Mouse (Mus musculus): ENCODE measurements around the gene Aatk. TPM values are rescaled to one million over a fixed set of nuclear protein-coding genes. Genes with fewer than 3 reads are reported as not detected.

Gene Aatk
- total and polyA plus RNA-seq, 3 experiments = 0.38 TPM; not detected in 2

DNA sequence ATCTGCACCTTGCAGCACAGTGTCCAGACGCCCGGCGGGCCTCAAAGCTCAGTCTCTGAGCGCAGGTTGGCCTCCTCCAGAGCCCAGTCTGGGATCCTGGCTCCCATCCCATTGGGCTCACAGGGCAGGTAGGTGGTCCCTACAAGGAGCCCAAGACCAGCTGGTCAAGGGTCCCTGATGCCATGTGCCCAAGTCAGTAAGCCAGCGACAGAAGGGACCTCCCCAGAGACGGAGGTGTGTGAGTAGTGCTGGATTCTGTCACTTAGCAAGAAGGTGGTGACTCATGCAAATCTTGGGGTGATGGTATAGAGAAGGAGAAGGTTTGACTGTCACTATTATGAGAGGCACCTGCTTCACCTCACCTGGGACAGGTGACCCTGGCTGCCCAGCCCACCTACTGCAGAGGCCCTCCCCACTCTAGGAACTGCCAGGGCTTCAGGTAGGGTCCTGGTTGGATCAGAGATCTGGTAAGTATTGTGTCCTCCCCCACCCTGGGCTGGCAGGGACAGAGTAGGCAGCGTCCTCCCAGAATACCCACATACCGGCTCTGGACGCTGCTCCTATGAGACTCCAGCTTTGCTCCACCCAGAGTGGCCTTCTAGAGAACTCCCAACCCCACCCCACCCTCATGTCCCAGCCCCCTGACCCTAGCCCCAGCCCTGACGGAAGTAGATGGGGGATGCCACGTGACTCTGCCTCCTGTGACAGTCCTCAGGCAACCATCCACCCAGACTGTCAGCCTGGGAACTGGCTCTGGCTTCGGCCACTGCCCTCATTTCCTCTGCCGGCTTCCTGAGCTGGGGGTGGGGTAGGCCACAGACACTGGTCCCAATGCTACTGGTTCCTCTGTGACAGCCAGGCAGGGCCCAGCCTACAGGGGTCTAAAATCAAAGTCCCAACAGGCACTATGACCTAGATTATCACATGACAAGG, 5.5 kb downstream of the Aatk start:
- H3K9me3 ChIP-seq (replicated peaks) = no peaks in the 10 kb centered on the region
- no peaks in the 10 kb centered on the region for H3K4me1 ChIP-seq (ENCODE audit: insufficient read depth, low read depth, low read length)
- DNase-seq (ENCODE audit: low spot score) (no peak), ATAC-seq (ENCODE audit: extremely low read depth, insufficient number of reproducible peaks, low FRiP score, poor library complexity, severe bottlenecking) (peak; percentile 22; the same call in 1 of the 2 replicates)
- H3K27me3 ChIP-seq (ENCODE audit: insufficient read depth, low read length) = peaks cover 46% of the 10 kb centered on the region
- no peak for TF ChIP-seq POLR2AphosphoS5 (IDR thresholded peaks at IDR 0.05; ENCODE audit: insufficient replicate concordance, low read depth, low read length)
- no peak for TF ChIP-seq GATA1 (IDR thresholded peaks at IDR 0.05; ENCODE audit: borderline replicate concordance, low read length)
- no peak for TF ChIP-seq GATA2 (IDR thresholded peaks at IDR 0.05; ENCODE audit: borderline replicate concordance, low read depth, low read length)
- TF ChIP-seq CTCF (IDR thresholded peaks at IDR 0.05; ENCODE audit: low read depth, low read length) = no peak
- no peak for TF ChIP-seq TAL1 (conservative IDR thresholded peaks at IDR 0.05; ENCODE audit: low read depth, low read length)
- H3K4me3 ChIP-seq (ENCODE audit: low read depth, low read length) = no peak overlapping the region
- no peaks in the 10 kb centered on the region for H3K36me3 ChIP-seq (replicated peaks)

DNA sequence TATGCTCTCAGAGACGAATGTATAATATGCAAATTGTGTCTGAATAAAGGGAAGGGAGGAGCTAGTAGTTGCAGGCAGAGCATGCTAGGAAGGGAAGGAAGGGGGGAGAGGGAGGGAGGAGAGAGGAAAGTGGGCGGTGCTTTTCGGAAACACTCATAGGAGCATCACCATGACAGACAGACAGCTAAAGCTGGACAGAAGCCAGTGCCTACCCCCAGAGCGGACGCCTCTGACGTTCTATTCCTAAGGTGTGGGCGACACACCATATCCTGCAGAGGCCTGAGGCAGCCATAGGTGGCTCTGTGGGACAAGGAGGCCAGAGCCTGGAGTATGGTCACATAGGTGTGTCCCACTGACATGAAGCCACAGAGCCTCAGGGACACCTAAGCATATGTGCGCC, 6.5 kb downstream of the Aatk start:
- Histone ChIP-seq H3K4me3 (ENCODE audit: low read depth, low read length) (no peak overlapping the region), H3K27me3 (ENCODE audit: insufficient read depth, low read length) (peaks cover 41% of the 10 kb centered on the region), H3K36me3 (replicated peaks) (no peaks in the 10 kb centered on the region), H3K9me3 (replicated peaks) (no peaks in the 10 kb centered on the region), H3K4me1 (ENCODE audit: insufficient read depth, low read depth, low read length) (no peaks in the 10 kb centered on the region)
- ATAC-seq (ENCODE audit: extremely low read depth, insufficient number of reproducible peaks, low FRiP score, poor library complexity, severe bottlenecking) = no peak
- no peak for TF ChIP-seq TAL1 (conservative IDR thresholded peaks at IDR 0.05; ENCODE audit: low read depth, low read length)
- no peak for TF ChIP-seq GATA1 (IDR thresholded peaks at IDR 0.05; ENCODE audit: borderline replicate concordance, low read length)
- no peak for TF ChIP-seq POLR2AphosphoS5 (IDR thresholded peaks at IDR 0.05; ENCODE audit: insufficient replicate concordance, low read depth, low read length)
- no peak for TF ChIP-seq GATA2 (IDR thresholded peaks at IDR 0.05; ENCODE audit: borderline replicate concordance, low read depth, low read length)
- TF ChIP-seq CTCF (IDR thresholded peaks at IDR 0.05; ENCODE audit: low read depth, low read length) = no peak
- DNase-seq (ENCODE audit: low spot score) = no peak

DNA sequence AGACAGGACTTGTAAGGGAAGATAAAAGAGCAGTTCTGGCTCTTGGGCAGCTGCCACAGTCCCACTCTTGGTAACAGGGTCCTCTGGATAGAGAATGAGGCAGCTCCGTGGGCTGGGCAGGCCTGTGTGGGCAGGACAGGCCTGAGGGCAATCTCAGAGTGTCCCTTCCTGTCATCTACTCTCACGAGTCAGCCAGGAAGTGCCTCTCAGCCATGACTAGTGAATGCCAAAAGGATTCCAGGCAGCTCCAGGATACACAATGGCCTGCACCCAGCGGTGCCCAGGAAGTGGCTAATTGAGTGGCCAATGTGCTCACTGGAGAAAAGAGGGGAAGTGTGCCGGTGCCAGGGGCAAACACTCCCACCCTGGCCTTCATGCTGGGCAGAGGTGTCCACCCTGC, 7.4 kb downstream of the Aatk start:
- Histone ChIP-seq H3K36me3 (replicated peaks) (no peaks in the 10 kb centered on the region), H3K9me3 (replicated peaks) (no peaks in the 10 kb centered on the region), H3K27me3 (ENCODE audit: insufficient read depth, low read length) (peaks cover 44% of the 10 kb centered on the region), H3K4me3 (ENCODE audit: low read depth, low read length) (no peak overlapping the region), H3K4me1 (ENCODE audit: insufficient read depth, low read depth, low read length) (peaks cover 2% of the 10 kb centered on the region; the same call in 1 of the 2 replicates)
- no peak for ATAC-seq (ENCODE audit: extremely low read depth, insufficient number of reproducible peaks, low FRiP score, poor library complexity, severe bottlenecking)
- DNase-seq (ENCODE audit: low spot score) = no peak
- TF ChIP-seq GATA1 (IDR thresholded peaks at IDR 0.05; ENCODE audit: borderline replicate concordance, low read length) (no peak), TAL1 (conservative IDR thresholded peaks at IDR 0.05; ENCODE audit: low read depth, low read length) (no peak), GATA2 (IDR thresholded peaks at IDR 0.05; ENCODE audit: borderline replicate concordance, low read depth, low read length) (no peak), POLR2AphosphoS5 (IDR thresholded peaks at IDR 0.05; ENCODE audit: insufficient replicate concordance, low read depth, low read length) (no peak), CTCF (IDR thresholded peaks at IDR 0.05; ENCODE audit: low read depth, low read length) (no peak)

DNA sequence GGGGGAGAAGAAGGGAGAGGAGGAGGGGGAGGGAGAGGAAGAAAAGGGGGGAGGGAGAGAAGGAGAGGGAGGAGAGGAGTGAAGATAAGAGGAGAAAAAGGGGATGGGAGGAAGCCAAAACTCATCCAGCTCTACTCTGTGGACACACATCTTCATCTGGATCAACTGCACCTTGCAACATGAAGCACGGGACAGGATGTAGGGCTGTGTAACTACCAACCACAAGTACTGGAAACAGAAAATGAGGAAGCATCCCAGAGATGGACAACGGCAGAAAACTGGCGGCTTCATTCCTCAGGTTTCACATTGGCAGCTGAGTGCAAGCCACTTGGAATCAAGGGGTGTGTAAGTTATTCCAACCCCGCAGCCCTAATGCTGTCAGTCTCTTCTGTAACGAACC, 12.2 kb downstream of the Aatk start:
- H3K27me3 ChIP-seq (ENCODE audit: insufficient read depth, low read length) = peaks cover 32% of the 10 kb centered on the region
- no peaks in the 10 kb centered on the region for H3K9me3 ChIP-seq (replicated peaks)
- H3K4me3 ChIP-seq (ENCODE audit: low read depth, low read length) = no peak overlapping the region
- DNase-seq (ENCODE audit: low spot score) (no peak), ATAC-seq (ENCODE audit: extremely low read depth, insufficient number of reproducible peaks, low FRiP score, poor library complexity, severe bottlenecking) (no peak)
- H3K4me1 ChIP-seq (ENCODE audit: insufficient read depth, low read depth, low read length) = peaks cover 2% of the 10 kb centered on the region
- TF ChIP-seq POLR2AphosphoS5 (IDR thresholded peaks at IDR 0.05; ENCODE audit: insufficient replicate concordance, low read depth, low read length) = no peak
- TF ChIP-seq TAL1 (conservative IDR thresholded peaks at IDR 0.05; ENCODE audit: low read depth, low read length) = no peak
- no peak for TF ChIP-seq CTCF (IDR thresholded peaks at IDR 0.05; ENCODE audit: low read depth, low read length)
- no peak for TF ChIP-seq GATA2 (IDR thresholded peaks at IDR 0.05; ENCODE audit: borderline replicate concordance, low read depth, low read length)
- TF ChIP-seq GATA1 (IDR thresholded peaks at IDR 0.05; ENCODE audit: borderline replicate concordance, low read length) = no peak
- no peaks in the 10 kb centered on the region for H3K36me3 ChIP-seq (replicated peaks)

DNA sequence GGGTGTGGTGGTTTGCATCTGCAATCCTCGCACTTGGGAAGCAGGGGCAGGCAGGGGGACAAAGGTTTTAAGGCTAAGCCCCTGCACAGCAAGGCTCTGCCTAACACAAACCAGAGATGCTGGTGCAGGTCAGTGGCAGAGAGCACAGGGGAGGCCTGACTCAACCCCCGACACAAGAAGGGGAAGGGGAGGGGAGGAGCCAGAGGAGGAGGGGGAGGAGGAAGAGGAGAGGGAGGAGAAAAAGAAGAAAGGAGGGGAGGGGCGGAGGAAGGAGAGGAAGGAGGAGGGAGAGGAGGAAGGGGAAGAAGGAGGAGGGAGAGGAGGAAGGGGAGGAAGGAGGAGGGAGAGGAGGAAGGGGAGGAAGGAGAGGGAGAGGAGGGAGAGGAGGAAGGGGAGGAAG, 12.7 kb downstream of the Aatk start:
- ATAC-seq (ENCODE audit: extremely low read depth, insufficient number of reproducible peaks, low FRiP score, poor library complexity, severe bottlenecking) (no peak), DNase-seq (ENCODE audit: low spot score) (no peak)
- H3K4me3 ChIP-seq (ENCODE audit: low read depth, low read length) = no peak overlapping the region
- H3K27me3 ChIP-seq (ENCODE audit: insufficient read depth, low read length) = peaks cover 30% of the 10 kb centered on the region
- TF ChIP-seq GATA1 (IDR thresholded peaks at IDR 0.05; ENCODE audit: borderline replicate concordance, low read length) (no peak), CTCF (IDR thresholded peaks at IDR 0.05; ENCODE audit: low read depth, low read length) (no peak), GATA2 (IDR thresholded peaks at IDR 0.05; ENCODE audit: borderline replicate concordance, low read depth, low read length) (no peak), TAL1 (conservative IDR thresholded peaks at IDR 0.05; ENCODE audit: low read depth, low read length) (no peak), POLR2AphosphoS5 (IDR thresholded peaks at IDR 0.05; ENCODE audit: insufficient replicate concordance, low read depth, low read length) (no peak)
- H3K9me3 ChIP-seq (replicated peaks) = no peaks in the 10 kb centered on the region
- H3K4me1 ChIP-seq (ENCODE audit: insufficient read depth, low read depth, low read length) = peaks cover 2% of the 10 kb centered on the region
- H3K36me3 ChIP-seq (replicated peaks) = no peaks in the 10 kb centered on the region

DNA sequence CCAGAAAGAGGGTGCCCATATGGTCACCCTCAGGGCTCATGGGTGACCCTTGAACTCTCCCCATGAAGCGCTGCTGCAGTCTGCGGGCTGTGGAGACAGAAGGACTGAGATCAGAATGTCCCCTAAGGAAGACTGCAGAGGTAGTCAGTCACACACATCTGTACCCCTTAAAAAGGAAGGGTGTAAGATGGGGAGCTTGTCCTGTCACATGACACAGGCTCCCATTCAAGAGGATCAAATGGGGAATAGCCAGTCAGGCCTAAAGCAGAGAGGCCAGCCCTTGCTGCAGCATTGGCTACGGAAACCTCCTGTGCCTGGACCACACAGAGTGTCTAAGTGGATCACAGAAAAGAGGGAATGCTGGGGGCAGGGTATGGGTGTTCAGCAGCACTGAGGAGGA, 13.5 kb downstream of the Aatk start:
- Histone ChIP-seq H3K4me1 (ENCODE audit: insufficient read depth, low read depth, low read length) (peaks cover 2% of the 10 kb centered on the region), H3K9me3 (replicated peaks) (no peaks in the 10 kb centered on the region), H3K27me3 (ENCODE audit: insufficient read depth, low read length) (peaks cover 27% of the 10 kb centered on the region), H3K36me3 (replicated peaks) (no peaks in the 10 kb centered on the region), H3K4me3 (ENCODE audit: low read depth, low read length) (no peak overlapping the region)
- no peak for TF ChIP-seq CTCF (IDR thresholded peaks at IDR 0.05; ENCODE audit: low read depth, low read length)
- ATAC-seq (ENCODE audit: extremely low read depth, insufficient number of reproducible peaks, low FRiP score, poor library complexity, severe bottlenecking) (no peak), DNase-seq (ENCODE audit: low spot score) (no peak)

All from G1E (cell line).